Mouse (Mus musculus): ENCODE measurements at regions not wholly inside any gene's neighbourhood (a gene's known extent, or its start where the extent isn't known, plus 50 kb on each side); places are given as distances from the start of the nearest gene placed in this dataset.
A peak's percentile ranks its signal among the peaks of the same experiment; 100 is the strongest.

GRCm38 (mm10) chr1:138343451-138343850 is 69.9 kb downstream of the Atp6v1g3 start:
- DNase-seq, result peak; percentile 26

- no peak for DNase-seq
Measured at GRCm38 (mm10) chr1:138344920-138345319, 71.4 kb downstream of the Atp6v1g3 start.

- no peak for DNase-seq
Measured at GRCm38 (mm10) chr1:138345992-138346391, 72.5 kb downstream of the Atp6v1g3 start.

GRCm38 (mm10) chr1:138346904-138347303 is 73.4 kb downstream of the Atp6v1g3 start:
- no peak for DNase-seq

- no peak for DNase-seq
Measured at GRCm38 (mm10) chr1:138348447-138348846, 74.9 kb downstream of the Atp6v1g3 start.

GRCm38 (mm10) chr1:138349099-138349498 is 75.6 kb downstream of the Atp6v1g3 start:
- DNase-seq, result no peak

- DNase-seq, result no peak
Measured at GRCm38 (mm10) chr1:138356407-138356806, 82.9 kb downstream of the Atp6v1g3 start.

- DNase-seq, result no peak
Measured at GRCm38 (mm10) chr1:138362684-138363472, 89.3 kb downstream of the Atp6v1g3 start.

- DNase-seq, result no peak
Measured at GRCm38 (mm10) chr1:138369953-138370482, 96.5 kb downstream of the Atp6v1g3 start.

- no peak for DNase-seq
Measured at GRCm38 (mm10) chr1:138371474-138371873, 97.9 kb downstream of the Atp6v1g3 start.

GRCm38 (mm10) chr1:138384146-138384545 is 110.6 kb downstream of the Atp6v1g3 start:
- no peak for DNase-seq

- DNase-seq, result no peak
Measured at GRCm38 (mm10) chr1:138385156-138385841, 111.8 kb downstream of the Atp6v1g3 start.

- no peak for DNase-seq
Measured at GRCm38 (mm10) chr1:138386001-138386400, 112.5 kb downstream of the Atp6v1g3 start.

GRCm38 (mm10) chr1:138388634-138389033 is 115.1 kb downstream of the Atp6v1g3 start:
- no peak for DNase-seq

- no peak for DNase-seq
Measured at GRCm38 (mm10) chr1:138389676-138390075, 116.1 kb downstream of the Atp6v1g3 start.

- DNase-seq, result no peak
Measured at GRCm38 (mm10) chr1:138418610-138419009, 145.1 kb downstream of the Atp6v1g3 start.

- DNase-seq, result peak; percentile 10
Measured at GRCm38 (mm10) chr1:138427416-138427815, 153.9 kb downstream of the Atp6v1g3 start.

Data from kidney, adult 11 months (tissue).